Mouse (Mus musculus): ENCODE measurements around the gene Irf8.

GRCm38 (mm10) chr8:120704203-120704602 is 32.0 kb upstream of the Irf8 start:
- TF ChIP-seq CTCF (IDR thresholded peaks at IDR 0.05 in 2 of 3, conservative IDR thresholded peaks at IDR 0.05 in 1 of 3; ENCODE audit: control insufficient read depth in 1 of 3, insufficient read depth in 1 of 3, low read depth in 2 of 3, low read length in 3 of 3, poor library complexity in 1 of 3, severe bottlenecking in 1 of 3) (no peak), POLR2A (IDR thresholded peaks at IDR 0.05; ENCODE audit: control insufficient read depth in 1 of 2, insufficient read depth in 1 of 2, low read depth in 1 of 2, low read length in 2 of 2, poor library complexity in 1 of 2) (no peak), BHLHE40 (IDR thresholded peaks at IDR 0.05; ENCODE audit: borderline replicate concordance, low read depth, low read length) (no peak), RCOR1 (IDR thresholded peaks at IDR 0.05; ENCODE audit: low read depth, low read length) (no peak), GATA1 (IDR thresholded peaks at IDR 0.05; ENCODE audit: low read depth, low read length) (no peak), USF1 (IDR thresholded peaks at IDR 0.05; ENCODE audit: low read depth, low read length) (no peak), POLR2AphosphoS2 (IDR thresholded peaks at IDR 0.05; ENCODE audit: low read length) (no peak), UBTF (IDR thresholded peaks at IDR 0.05; ENCODE audit: borderline replicate concordance, insufficient read depth, low read depth, low read length) (no peak), SIN3A (IDR thresholded peaks at IDR 0.05; ENCODE audit: low read length) (no peak), USF2 (IDR thresholded peaks at IDR 0.05; ENCODE audit: borderline replicate concordance in 1 of 2, insufficient read depth in 1 of 2, low read depth in 1 of 2, low read length in 2 of 2) (no peak), POLR2AphosphoS5 (IDR thresholded peaks at IDR 0.05; ENCODE audit: borderline replicate concordance, low read depth, low read length) (no peak), CHD2 (IDR thresholded peaks at IDR 0.05; ENCODE audit: low read length) (no peak)

All from MEL (cell line).